Mouse (Mus musculus): ENCODE data around the gene Ubqln3.

Ubqln3 gene

DNA sequence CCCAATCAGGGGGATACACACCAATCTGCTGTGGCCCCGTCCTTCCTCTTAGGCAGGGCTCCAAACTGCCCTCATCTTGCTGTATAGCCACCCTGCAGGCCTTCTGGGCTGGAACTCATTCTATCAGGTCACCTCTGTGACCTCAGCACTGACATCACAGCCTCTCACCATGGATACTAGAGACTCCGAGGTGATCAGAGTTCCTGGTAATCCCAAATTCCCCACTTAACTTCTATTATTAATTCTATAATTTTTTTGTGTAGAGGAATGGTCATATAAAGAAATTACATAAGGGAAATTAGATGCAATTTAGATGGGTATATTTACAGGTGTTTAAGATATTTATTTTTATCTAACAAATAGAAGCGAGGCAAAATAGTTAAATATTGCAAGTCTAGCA, at the start of gene Ubqln3:
Gene Ubqln3, minus strand, starts transcription at position 101 of the 400 bp plus-strand sequence.
- DNase-seq = no peak

DNA sequence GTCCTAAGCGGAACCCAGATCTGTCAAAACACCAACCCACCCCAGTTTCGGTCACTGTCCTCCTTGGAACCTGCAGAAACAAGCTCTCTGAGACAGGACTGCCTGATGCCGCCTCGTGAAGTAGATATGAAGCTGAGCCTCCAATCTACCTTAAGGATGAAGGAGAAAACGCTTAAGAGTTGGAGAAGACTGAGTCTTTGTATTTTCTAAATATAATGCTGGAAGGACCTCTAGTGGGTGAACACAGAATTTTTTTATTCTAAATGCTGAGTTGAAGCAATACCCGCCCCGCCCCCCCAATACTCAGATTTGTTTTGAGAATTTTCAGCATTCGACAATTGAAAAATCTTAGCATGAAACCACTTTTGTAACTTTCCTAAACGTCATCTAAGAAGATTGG, 48.2 kb upstream of the Ubqln3 start:
- DNase-seq = no peak

DNA sequence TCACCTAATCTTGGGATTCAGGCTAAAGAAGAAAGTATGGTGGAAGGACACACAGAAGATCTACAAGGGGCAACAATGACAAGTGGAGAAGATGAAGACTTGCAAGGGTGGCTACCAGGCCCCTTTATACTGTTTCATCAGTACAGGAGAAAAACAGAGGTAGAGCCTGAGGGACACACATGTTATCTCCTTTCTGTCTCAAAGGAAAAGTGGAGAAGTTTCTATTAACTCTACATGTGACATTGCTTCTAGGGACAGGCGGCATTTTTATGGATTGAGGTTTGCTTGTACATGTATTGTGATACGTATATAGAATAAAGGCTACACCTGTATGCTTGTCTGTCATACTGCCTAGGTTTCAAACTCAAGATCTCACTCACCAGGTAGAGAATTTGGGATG, 40.2 kb upstream of the Ubqln3 start, which contains the start of gene Olfr648:
Gene Olfr648, minus strand, starts transcription at position 101 of the 400 bp plus-strand sequence.
- DNase-seq = no peak

DNA sequence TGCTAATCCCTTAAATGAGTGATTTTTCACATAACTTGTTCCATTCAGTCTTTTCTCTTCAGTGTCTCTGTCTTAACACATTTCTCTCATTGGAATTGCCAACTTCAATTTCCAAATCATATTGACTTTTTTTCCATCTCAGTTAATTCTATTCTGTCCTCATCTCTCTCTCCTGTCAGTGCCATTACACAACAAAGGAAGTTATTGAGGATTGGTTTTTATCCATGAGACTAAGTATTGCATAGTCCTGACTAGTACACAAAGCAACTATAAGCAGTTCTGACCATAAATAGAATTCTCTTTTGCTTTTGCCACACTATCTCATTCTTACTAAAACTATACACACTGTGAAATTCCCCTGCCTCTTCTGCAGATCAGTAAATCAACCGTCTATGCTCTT, 36.0 kb upstream of the Ubqln3 start:
- no peak for DNase-seq

DNA sequence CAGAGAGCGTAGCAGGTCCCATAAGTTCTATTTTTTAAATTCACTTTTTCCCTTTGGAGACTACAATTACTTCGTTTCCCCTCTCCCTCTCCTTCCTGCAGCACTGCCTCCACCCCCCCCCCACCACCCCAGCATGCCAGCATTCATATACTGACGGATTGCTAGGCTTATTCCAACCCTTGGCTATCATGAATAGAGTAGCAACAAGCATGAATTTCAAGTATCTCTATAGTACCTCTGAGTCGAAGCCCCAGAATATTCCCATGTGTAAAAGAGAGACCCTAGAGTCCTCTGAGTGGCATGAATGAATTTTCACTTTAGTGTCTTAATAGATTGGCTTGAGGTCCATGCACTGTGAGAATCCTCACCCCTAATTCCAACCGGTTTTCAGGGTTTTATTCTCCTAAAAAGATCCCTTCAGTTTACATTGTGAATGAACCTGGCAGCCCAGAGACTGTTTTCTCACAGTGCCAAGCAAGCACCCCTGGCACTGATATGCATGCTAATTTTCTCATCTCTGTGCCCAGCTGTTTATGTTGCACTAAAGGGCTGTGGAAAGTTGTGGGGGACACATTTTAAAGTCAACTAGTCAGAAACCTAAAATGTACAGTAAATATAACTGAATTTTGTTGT, 35.5 kb upstream of the Ubqln3 start:
- DNase-seq = no peak

DNA sequence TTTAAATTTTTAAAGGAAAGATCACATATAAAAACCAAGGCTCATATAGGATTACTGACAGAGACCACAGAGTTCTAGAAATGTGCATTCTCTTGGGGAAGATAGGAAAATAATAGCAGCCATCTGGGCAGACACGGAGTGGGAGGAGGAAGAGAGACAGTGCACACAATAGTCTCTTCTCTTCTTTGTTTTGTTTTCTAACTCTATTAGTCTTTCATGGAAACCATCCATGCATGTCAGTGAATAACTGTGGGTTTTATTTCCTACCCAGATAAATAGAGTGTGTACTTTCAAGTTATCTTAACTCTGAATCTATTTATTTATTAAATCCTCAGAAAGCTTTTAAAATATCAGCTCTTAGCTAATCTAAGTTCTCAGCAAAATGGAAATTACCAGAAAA, 32.0 kb upstream of the Ubqln3 start:
- DNase-seq = no peak

DNA sequence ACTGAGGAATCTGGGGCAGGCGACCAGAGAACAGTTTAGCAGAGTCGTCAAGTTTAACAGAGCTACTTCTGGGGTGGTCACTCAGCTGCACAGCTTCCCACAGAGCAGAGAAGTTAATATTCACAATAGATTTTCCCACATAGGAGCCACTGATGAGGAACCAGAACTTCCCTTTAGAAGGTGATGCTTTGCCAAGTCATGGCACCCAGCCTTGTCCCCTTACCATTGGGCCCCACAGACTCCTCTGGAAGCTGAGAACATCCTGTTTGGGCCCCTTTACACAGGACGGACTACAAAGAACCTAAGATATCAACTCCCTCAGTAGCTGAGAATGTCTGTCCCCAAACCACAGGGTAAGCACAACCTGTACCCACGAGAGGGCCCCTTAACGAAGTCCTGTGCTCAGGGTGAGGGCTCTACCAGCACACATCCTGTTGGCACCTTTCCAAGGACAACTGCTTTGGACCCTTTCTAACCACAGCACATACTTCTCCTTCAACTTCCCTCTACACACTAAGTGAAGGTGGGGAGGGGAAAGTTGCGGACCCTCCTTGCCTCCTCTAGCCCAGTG, 26.6 kb upstream of the Ubqln3 start:
- DNase-seq = no peak

DNA sequence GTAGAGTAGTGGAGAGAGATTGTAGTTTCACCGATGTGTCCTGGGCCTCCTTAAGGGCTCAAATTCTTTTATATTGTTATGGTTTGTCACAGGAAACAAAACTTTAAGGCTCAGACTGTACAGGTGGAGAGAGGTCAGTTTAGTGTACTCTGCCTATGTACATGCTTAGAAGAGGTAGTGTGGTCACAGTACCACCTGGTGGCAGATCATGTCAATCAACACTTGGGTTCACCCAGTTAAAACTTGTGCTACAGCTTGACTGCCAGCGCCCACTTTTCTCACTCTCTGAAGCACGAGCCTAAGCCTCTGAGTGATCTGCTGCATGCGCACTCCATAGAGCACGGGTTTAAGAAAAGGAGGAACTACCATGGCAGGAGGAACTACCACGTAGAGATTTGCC, 24.0 kb upstream of the Ubqln3 start:
- DNase-seq = no peak

DNA sequence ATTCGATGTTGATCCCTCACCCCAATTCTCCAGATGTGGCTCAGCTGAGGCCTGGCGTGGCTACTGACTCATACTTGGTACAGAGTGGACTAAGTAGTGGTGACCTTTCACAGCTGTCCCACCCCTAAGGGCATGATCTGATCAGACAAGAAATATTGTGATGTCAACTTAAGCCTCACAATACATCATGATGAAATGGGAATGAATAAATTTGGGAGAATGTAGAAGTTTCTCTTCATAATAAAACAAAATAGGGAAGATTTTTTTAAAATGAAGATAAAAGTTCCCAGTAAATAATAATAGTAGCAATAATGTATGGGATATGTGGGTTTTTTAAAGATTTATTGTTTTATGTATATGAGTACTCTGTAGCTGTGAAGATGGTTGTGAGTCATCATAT, 7.4 kb upstream of the Ubqln3 start, which contains the start of gene Ubqlnl:
Gene Ubqlnl, minus strand, starts transcription at position 101 of the 400 bp plus-strand sequence.
- DNase-seq = no peak

DNA sequence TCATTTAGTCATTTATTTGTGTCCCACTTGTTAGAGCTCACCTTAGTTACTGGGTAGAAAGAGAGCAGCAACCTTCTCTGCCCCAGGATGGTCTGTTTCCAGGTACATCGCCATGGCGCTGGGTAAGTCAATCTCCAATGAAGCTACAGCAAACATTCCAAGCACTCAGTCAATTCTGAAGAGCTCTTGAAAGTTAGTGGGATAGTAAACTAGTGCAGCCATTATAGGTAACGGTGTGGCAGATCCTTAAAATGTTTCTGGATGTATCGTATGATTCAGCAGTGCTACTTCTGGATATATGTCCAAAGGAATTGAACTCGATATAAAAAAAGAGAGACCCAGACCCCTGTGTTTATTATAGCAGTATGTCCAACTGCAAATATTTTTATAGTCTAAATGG, 5.8 kb downstream of the Ubqln3 start, which contains the start of gene Olfr643:
Gene Olfr643, minus strand, starts transcription at position 101 of the 400 bp plus-strand sequence.
- no peak for DNase-seq

DNA sequence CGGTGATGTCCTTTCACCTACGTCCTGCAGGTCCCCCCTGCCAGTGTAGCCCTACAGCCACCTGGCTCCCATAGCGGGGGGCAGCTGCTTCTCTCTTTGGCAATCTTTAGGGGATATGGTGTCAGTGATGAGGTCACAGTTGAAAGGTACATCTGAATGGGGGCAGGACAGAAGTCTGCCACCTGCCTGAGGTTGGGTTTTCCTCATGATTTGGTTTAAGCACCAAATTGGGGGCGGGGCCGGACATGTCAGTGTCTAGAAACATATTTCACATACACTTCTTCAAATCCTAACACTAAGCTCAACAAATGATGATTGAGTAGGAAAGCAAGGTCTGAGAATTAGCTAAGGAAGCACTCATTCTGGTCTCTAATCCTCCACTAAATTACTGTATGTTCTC, 13.4 kb downstream of the Ubqln3 start, which contains the start of gene Ubqln5:
Gene Ubqln5, minus strand, starts transcription at position 101 of the 400 bp plus-strand sequence.
- no peak for DNase-seq

DNA sequence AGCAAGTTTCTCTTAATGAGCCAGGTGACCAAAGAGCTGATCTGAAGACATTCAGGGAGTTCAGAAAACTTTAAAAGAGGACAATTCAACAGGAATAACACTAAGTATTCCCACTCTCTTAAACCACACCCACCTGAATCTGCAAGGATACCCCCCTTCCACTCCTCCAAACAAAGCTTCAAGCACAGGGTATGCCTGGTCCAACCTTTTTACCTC, 38.4 kb downstream of the Ubqln3 start, which contains the start of gene Olfr646:
Gene Olfr646, plus strand, starts transcription at position 117 of the 216 bp plus-strand sequence.
- no peak for DNase-seq

DNA sequence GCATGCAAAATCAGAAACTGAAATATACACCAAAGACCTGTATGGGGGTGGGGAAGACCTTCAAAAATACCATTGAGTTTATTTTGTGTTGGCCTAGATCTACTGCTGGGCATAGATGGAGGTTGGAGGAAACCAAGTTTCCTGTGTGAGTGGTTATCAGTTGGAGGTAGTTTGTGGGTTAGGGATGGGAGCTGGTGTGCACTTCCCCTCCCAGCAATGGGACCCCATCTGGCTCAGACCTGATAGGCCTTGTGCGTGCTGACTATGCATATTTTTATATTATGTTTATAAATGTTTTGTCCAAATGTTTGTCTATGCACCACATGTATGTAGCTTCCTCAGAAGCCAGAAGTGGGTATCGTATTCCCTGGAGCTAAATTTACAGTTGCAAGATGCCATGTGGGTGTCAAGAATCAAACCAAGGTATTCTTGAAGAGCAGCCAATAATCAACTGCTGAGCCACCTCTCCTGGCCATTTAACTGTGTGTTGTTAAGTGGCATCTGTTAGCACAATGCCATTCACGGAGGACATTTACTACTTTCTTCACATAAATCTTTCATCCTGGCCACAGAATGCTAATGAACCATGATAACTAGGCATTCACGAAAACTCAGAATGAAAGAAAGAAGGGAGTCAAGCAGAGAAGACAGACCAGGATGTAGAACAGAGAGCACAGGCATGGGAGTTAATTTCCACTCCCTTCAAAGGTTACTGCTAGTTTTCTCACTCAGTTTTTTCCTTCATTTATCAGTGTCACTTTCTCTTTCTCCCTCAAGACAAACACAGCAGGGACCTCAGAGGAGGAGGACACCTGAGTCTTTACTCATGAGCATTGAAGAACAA, 38.9 kb downstream of the Ubqln3 start:
- DNase-seq = no peak
